Mouse (Mus musculus) T-helper 2 cell (primary cell): ENCODE measurements at regions not wholly inside any gene's neighbourhood (a gene's known extent, or its start where the extent isn't known, plus 50 kb on each side); places are given as distances from the start of the nearest gene placed in this dataset.

Experiments used
- in situ Hi-C: fragments of 300-600 bp; cut with MboI, MseI; formaldehyde crosslinking; loops from one replicate; pipeline ENCODE4 v1.15.1; 2025; ENCODE audit warnings: high pct_unique_total_duplicates

GRCm38 (mm10) chr13:111131108-111131507 lies 123.7 kb upstream of the Actbl2 start:
- in situ Hi-C loops: no loop called here

- in situ Hi-C loops: no loop called here
Measured at GRCm38 (mm10) chr13:111136392-111136791, 118.4 kb upstream of the Actbl2 start.

- in situ Hi-C loops: no loop called here
Measured at GRCm38 (mm10) chr13:111142757-111143420, 111.9 kb upstream of the Actbl2 start.

DNA sequence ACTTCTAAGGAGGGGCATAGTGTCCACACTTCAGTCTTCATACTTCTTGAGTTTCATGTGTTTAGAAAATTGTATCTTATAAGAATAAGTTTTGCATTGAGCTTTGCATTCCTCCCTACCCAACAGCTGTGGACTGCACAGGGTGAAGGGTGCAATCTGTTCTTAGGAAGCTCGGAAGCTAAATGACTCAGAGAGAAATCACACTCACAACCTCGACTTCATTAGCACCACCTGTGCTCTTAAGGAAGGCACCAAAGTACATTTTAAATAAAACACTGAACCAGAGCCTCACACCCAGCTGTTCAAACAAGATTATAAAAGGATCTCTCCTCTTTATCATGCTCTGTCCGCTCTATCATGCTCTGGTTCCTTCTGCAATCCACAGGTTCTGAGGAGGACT lies 110.1 kb upstream of the Actbl2 start:
- in situ Hi-C loops: no loop called here

DNA sequence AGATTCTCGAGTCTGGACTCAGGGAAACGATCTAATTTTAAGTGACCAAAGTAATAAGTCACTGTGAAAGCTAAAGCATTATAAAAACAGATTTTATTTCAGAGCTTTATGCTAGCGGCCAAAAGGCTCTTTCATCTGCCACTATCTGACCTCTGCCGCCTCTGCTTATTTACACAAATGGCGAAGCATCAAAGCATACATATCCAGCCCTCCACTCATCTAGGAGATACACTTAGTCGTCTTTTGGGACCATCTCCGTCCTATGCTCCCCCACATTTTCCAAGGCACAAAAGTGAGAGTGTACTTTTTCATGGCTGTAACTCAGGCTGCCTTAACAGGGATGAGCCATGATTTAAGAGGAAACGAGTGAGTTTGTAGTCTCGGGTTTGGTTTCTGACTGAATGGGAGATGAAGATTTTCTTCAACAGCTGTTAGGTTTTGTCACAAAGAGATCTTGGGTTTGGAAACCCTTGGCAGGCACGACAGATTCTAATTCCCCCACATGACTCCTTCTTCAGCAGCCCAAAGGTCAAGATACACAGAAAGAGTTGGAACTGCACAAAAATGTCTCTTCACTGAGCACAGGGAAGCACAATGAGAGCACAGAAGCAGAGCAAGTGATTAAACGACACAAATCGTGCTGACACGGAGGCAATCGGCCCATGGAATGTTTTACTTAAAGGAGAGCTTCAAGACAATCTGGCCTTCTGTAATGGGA lies 96.7 kb upstream of the Actbl2 start:
- in situ Hi-C loops: no loop called here

DNA sequence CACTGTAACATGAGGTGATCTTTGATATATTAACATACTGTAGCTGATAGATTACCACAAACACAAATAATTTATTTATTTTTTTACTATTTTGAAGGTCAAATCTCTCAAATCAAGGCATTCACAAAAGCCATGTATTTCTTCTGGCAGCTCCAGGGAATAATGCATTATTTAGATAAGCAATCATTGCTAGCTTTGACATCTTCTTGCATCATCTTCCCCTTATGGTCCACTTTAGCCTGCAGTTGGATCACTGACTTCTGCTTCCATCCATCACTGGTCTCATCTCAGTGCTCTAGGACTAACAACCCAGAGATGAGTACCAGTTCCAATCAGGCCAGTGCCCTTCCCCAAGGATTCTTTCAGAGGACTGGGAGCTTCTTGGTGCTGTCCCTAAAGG lies 95.3 kb upstream of the Actbl2 start:
- in situ Hi-C loops: no loop called here

DNA sequence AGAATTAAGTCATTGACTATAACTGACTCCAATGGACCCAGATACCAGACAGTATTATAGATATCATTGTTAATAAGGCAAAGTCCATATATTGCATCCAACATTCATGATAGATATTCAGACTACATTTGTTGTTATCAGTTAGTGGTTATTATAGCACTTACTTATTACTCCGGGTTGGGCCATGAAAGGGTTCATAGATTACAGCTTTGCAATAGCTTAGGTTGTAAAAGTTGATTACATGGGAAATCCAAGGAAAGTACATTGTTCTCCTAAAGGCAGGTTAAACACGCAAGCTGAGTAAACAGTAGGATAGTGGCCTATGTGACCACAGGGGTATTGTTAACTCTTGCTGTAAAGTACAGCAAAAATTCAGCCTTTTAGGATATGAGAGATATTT lies 89.3 kb upstream of the Actbl2 start:
- in situ Hi-C loops: loop anchor here (10.0 kb wide), 1 partner anchor 1891 kb away; no protein-coding TSS in a partner anchor

DNA sequence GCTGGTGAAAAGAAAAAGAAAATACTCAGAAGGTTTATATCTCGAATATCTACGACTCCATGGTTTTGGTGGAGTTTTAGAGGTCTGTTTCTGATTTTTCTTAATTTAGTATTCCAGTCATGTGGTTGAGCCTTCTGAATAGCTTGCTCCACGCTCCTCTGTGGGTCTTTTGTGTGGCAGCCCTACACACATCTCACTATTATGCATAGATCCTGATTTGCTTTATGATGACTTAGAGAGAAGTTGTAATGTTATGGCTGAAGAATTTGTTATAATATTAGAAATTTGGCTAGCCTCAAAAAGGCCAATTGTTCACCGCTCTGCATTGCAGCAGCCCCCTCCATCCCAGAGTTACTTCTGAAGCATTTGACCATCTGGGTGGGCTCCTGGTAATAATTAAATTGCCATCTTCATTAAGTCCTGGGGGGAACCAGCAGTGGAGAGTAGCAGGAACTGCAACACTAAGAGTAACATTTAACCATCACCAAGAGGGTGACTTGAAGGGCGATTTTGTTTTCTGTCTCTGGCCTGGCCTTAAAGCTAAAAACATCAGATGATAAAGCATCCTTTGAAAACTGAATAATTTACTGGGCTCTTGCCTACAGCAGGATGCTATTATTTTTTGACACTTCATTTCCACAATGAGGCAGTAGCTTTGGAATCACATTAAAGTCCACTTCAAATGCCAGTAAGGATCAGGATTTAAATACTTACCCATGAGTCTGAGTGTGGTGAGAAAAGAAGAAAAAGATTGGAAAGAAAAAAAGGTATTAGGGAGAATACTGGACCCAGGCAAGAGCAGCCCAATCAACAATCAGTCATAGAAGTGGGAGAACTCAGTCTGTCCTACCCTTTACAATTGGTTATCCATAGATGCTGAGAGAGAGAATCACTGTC lies 84.3 kb upstream of the Actbl2 start:
- in situ Hi-C loops: no loop called here

DNA sequence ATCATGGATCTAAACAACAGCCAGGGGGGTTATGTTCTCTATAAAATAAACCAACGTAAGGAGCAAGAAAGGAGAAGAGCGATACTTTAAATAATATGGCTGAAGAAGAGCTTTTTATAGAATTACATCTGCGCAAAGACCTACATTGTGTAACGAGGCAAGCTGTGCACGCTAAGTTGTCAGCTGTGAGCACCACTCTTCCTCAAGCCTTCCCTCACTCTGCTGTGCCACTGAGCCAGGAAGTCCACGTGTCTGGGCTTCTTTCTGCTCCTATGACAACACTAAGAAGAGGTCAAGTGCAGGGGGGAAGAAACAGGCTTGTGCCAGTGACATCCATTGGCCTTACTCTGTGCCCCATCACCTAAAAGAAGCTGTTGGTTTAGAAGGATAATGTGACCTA lies 75.6 kb upstream of the Actbl2 start:
- in situ Hi-C loops: no loop called here

DNA sequence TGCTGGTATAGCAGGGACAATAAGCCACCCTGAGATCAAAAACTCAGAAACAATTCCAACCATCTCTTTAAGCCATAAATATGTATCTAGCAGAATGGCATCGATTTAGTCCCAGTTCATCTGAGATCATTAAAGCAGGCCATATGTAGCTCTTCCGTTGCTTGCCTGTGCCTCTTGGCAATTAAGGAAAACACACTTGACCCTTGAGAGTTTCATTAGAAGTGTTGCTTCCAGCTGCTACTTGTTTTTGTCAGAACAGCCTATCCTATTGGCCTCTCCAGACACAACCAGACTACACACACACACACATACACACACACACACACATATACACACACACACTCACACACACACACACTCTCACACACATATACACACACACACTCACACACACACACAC lies 71.5 kb upstream of the Actbl2 start:
- in situ Hi-C loops: no loop called here

GRCm38 (mm10) chr13:111185799-111186198 lies 69.0 kb upstream of the Actbl2 start:
- in situ Hi-C loops: no loop called here

DNA sequence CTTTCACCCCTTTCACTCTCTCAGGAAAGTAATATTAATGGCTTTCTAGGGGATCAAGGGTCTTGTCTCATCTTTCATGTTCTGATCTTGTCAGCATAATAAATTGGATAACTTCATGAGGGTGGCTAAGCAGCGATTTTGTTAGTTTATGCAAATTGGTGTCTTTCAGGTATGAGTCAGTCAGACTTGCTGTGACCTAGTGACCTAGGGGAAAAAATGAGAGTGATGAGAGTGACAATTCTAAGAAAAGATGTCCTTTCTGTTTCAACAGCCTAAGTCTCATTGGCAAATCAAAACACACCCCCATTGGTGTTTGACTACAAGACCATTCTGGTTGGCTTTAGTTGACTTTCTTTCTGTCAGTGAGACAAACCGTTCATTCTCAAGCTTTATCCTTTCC lies 68.0 kb upstream of the Actbl2 start:
- in situ Hi-C loops: no loop called here

DNA sequence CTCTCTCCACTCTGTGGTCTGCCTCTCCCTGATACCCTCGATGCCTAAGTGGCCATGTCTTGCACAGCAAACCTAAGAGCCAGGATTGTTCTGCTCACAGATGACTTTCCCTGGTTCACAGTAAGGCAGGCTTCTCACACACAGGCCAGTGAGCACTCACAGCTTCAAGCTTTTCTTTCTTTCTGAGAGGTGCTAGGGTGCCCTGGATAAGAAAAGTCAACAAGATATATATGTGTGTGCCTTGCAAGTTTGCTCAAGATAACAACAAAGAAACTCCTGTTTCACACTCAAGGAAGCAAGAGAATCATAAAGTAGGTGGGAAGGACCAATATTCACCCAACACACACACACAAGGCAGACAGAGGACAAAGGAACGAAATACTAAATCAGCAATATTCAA lies 60.9 kb upstream of the Actbl2 start:
- in situ Hi-C loops: no loop called here

- in situ Hi-C loops: no loop called here
Measured at GRCm38 (mm10) chr13:111194337-111194736, 60.5 kb upstream of the Actbl2 start.

DNA sequence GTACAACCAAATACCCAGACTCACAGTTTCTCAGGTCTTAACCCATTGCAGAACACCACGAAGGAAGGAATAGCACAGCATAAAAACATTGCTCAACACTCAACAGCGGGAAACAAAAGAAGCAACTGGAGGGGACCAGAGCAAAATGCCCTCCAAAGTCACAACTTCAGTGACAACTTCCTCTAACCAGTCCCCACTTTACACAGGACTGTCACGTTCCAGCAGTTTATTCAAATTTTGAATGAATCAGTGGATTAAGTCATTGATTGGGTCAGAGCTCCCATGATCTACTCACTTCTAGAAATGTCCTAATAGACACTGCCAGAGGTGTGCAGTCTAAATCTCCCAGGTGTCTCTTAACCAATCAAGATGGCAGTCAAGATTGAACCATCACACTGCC lies 53.3 kb upstream of the Actbl2 start:
- in situ Hi-C loops: no loop called here

- in situ Hi-C loops: no loop called here
Measured at GRCm38 (mm10) chr13:111204580-111205285, 50.1 kb upstream of the Actbl2 start.
